Mouse (Mus musculus) monocyte, adult 5-6 weeks (primary cell): ENCODE data around the gene Mical2. TPM values are rescaled to one million over a fixed set of nuclear protein-coding genes. Genes with fewer than 3 reads are reported as not detected.

Experiments used
- ATAC-seq: fragments of 153-309, 156-312 bp; replicated peaks from 2 replicates; pipeline ENCODE4 v1.8.0; 2017; ENCODE audit warnings: mild to moderate bottlenecking; ENCODE audit not compliant: low TSS enrichment, insufficient number of reproducible peaks, severe bottlenecking, poor library complexity, low FRiP score
- total RNA-seq: library from RNA; stranded (forward); fragments of 200-1000, 200-491, 200-594 nt; gene quantifications from 3 replicates; pipeline ENCODE4 v1.2.3, GENCODE M21; 2017

Mical2 gene
- total RNA-seq, 1 experiment from 2014 or later = 1.6 TPM

DNA sequence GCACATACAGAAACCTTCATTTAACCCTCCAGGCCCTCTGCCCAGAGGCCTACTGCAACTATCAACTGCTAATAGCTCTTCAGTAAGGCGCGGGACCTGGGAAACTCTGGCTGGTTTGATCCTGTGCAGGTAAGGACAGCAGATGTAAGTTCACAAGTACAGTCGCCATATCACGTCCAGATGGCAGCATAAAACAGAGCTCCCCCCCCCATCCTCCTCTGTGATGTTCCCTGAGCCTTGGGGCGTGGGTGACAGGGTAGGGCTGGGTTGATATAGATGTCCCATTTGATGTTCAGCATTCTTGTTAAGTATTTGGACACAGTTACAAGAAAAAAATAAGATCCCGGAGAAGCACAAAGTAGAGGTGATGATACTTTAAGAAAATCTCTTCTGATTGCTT is 20.1 kb upstream of the Mical2 start:
- no peak for ATAC-seq

GRCm38 (mm10) chr7:112207717-112208116 is 17.9 kb upstream of the Mical2 start:
- no peak for ATAC-seq

DNA sequence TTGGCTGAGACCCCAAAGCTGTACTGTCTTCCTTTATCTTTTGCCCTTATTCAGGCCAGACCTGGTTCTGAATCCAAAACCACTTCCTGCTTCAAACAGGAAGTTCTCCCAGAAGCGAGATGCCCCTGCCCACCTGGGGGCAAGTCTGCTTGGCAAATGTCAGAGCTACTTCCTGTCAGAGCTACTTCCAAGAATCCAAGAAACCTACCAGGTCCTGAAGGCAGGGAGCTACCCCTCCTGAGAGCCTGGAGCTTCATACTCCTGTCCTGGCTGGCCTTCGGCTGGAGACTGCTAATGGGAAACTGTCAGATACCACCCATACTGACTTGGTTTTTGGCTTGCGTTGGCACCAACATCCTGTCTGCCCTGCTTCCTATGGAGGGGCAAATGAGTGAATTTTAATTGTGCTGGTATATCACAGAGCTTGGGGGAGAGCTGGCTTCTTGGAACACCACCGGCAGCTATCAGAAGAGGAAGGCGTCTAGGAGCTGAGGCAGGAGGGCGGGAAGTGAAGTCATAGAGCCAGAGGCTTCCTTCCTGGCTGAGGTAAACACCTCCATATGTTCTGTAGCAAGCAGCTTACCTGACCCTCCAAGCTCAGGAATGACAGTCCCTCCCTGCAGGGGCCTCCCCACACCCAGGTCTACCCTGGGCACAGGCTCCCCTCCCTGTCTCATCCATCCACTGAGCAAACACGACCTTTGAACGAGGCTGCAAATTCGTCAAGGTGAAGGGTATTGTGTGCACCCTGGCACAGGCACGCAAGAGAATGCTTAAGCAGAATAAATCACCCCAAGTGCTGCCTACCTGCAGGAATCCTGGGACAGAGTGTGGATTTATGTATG is 17.1 kb upstream of the Mical2 start:
- ATAC-seq = no peak

GRCm38 (mm10) chr7:112209621-112210020 is 16.0 kb upstream of the Mical2 start:
- ATAC-seq = no peak

DNA sequence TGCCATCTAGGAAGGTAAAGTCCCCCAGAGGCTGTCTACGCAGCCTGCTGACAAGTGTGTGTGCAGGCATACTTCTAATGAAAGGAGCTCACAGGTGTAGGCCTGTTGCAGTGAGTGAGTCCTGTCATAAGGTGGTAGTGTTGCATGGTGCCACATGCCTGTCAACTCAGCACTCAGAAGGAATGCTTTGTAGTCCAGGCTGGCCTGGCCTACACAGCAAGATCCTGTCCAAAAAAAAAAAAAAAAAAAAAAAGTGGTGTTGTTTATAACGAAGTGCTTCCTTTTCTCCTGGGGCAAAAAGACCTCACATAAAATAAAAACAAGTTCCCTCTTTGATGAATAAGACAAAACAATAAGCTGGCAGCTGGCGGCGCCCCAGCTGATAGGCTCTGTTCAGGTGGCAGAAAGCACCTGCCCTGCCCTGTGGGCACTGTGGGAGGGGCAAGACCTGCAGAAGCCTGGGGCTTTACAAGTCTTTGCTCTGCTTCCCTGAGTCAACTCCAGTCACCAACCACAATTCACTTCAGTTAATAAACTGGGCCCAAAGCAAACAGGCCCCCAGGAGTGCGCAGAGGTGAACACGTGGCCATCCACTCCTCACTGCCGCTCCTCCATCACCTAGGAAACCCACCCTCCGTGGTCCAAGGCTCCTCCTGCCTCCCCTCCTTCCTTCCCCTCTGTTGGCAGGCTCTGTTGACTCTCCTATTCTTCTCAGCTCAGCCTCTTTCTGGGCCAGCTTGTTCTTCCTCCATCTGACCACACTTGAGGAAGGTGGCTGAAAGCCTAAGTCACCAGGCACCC is 12.5 kb upstream of the Mical2 start:
- no peak for ATAC-seq

- no peak for ATAC-seq
Measured at GRCm38 (mm10) chr7:112215871-112216270, 9.8 kb upstream of the Mical2 start.

DNA sequence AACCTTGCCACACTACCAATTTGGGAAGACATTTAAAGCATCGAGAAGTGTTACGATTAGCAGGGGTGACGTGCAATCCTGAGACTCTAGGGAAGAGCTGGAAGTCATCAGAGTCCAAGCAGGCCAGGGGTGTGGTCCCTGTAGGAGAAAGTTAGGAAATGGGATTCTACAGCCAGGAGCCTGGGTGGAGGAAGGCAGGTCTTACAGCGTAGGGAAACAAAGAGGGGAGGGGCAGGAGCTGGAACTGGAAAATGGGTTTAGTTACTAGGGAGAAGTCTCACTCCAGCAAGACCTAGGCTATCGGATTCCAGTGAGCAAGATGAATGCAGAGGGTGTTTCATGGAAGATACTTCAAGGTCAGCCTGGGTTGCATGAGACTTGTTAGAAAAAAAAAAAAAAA is 8.9 kb upstream of the Mical2 start:
- ATAC-seq = no peak

GRCm38 (mm10) chr7:112217208-112217607 is 8.4 kb upstream of the Mical2 start:
- no peak for ATAC-seq

DNA sequence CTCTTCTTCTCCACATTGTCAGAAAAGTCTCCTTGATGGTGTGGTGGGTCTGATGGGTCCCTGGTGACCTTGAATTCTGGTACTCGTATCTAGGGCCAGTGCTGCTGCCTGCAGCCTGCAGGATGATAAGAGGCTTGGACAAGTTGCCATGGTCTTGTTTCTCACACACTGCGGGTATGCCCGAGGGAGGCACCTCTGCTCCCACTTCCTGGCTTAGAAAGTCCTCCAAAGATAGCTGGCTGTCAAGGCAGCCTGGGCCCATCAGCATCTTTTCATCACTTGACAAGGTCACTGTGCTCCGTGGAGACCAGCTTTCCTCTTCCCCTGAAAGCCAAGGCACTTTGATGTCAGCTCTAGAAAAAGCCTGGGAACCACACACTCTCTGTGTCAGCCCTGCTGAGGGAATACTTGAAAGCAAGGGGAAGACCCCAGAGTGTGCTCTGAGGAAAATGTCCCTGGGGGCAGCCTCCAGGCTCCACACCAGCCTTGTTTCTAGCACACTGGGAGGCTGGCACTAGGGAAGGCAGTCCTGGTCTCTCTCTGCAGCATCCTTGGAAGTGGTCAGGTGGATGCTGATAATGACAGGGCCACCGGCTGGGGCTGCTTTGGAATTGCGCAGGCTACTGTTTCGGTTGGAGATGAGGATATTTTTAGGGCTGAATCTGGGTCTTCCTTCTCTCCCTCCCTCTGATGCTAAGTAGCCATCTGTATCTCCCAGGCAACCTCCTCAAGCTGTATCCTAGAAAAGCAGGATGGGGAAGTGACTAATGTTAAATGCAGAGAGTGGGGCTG is 2.7 kb upstream of the Mical2 start:
- ATAC-seq = no peak

GRCm38 (mm10) chr7:112224854-112225253 is 802 bp upstream of the Mical2 start:
- no peak for ATAC-seq

DNA sequence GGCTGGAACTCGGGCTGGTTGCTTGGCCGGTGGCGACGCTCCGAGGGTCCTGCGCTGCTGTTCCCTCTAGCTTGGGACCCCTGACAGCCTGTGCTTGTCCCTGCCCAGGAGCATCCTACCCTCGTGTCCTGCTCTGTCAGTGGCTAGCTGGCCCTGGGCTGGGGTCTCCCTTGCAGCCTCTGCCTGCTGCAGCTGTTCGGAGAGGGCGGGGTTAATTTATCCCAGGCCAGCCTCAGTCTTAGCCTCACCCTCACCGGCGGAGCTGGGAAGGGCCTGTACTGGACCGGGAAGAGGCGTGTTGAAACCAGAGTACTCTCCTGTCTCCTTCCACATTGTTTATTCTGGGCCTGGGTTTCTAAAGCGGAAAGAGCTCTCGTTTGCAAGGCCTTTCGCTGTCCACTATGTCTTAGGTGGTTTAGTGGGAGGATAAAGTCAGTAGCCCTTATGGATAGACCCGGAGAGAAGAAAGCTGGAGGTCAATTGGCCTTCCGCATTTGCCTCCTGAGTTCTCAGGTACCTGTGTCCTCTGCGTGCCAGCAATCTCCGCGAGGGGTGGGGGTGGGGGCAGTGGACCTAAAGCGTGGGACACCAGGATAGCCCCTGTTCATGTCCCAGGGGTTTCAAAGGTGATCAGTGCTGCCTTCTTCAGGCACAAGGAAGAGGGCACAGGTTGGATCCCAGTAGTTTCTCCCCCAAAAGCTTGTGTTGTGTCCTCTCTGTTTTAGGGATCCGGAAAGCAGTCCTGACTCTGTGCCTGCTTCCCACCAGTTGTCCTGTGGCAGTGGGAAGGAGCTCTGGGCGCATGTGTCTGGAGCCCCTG is 1.0 kb downstream of the Mical2 start:
- no peak for ATAC-seq

GRCm38 (mm10) chr7:112227266-112227562 is 1.6 kb downstream of the Mical2 start:
- ATAC-seq = no peak

- ATAC-seq = no peak
Measured at GRCm38 (mm10) chr7:112228827-112229498, 3.3 kb downstream of the Mical2 start.

GRCm38 (mm10) chr7:112231731-112232130 is 6.1 kb downstream of the Mical2 start:
- ATAC-seq = no peak

DNA sequence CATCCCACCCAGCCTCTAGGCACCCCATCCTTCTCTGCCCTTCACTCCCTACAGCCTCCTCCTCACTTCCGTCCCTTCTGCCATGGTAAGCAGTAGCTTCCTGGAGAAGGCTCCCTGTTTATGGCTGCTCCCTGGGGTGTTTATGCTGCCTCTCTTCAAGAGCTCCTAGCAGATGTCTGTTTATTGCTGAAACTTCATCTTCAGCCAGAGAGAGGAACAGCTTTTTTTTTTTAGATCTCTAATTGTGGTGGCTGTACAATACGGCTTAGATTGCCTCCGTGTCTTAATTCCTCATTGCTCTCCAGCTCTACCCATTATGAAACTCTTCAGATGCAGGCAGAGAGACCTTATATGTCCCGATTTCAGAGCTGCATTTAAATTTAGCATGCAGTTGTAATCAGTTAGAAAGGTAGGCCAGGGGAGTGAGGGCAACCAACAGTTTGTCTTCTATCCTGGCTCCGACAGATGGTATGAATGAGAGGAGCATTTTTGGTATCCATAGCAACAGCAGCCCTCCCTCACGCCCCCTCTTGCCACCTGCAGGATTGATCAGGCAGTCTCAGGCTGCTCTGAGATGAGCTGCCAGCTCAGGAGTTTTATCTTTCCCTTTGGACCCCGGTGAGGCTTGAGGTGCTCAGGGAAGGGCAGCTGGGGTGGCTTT is 7.8 kb downstream of the Mical2 start:
- ATAC-seq = no peak

- no peak for ATAC-seq
Measured at GRCm38 (mm10) chr7:112234410-112234809, 8.8 kb downstream of the Mical2 start.

GRCm38 (mm10) chr7:112235493-112235892 is 9.8 kb downstream of the Mical2 start:
- no peak for ATAC-seq

DNA sequence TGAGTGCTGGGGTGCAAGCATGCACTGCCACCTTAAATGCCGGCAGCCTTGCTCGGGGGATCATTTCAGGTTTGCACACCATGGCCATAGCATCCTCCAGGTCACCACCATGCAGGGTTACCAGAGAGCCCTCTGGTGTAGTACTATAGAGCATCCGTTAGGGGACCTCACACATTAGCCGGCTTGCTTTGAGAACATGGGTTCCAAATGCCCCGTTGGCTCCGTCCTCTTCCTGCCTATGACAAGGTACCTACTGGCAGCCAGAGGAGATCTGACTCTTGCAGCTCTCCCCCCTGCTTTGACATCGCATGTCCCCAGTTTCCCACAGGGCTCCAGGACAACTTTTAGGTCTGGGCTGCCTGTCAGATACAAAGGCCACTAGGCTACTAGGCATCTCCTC is 11.6 kb downstream of the Mical2 start:
- no peak for ATAC-seq
